Mouse (Mus musculus): ENCODE data around the gene Zfp382.
"Not testable (repeated sequence)": the region's sequence is repeated elsewhere in the genome, so short reads cannot be mapped to it uniquely, and the experiment has no call there.

Gene Zfp382

DNA sequence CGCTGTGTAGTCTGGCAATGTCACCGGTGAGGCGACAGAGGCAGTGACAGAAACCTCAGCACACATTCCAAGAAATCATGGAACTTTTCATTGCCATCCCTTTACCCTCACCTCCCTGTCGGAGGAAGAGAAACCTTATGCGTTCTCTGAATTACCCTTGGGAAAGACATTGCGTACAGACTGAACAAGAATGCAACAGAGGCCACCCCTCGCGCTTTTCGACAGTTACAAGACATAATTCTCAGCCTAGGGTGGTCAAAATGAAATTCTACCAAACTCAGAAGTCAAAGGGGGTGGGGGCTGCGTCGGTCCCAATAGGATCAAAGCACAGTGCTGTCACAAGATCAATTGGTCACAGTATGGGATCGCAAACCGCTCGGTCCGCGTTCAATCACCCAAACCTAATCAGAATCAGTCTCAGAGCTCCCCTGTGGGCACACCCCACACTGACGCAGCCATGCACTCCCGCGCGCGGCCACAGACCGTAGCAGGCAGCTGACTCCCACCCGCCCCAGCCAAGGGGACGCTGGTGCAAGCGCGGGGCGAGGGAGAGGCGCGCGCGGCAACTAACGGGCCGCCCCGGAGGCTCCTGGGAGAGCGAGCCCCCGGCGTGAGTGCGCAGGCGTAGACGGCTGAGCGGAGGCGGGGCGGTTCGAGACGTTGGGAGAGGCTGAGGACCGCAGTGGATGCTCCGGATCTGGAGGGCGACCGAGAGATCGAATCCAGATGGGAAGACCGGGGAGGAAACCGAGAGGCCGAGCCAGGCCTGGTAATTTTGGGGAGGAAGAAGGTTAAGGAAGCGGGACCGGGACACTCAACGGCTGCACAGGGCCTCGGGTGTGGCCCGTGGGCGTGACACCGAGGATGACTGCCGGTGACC, at the start of gene Zfp382:
Gene Zfp382, plus strand, starts transcription at position 635 of the 880 bp plus-strand sequence.
- in situ Hi-C loops (cut with MboI, MseI): no loop called here

DNA sequence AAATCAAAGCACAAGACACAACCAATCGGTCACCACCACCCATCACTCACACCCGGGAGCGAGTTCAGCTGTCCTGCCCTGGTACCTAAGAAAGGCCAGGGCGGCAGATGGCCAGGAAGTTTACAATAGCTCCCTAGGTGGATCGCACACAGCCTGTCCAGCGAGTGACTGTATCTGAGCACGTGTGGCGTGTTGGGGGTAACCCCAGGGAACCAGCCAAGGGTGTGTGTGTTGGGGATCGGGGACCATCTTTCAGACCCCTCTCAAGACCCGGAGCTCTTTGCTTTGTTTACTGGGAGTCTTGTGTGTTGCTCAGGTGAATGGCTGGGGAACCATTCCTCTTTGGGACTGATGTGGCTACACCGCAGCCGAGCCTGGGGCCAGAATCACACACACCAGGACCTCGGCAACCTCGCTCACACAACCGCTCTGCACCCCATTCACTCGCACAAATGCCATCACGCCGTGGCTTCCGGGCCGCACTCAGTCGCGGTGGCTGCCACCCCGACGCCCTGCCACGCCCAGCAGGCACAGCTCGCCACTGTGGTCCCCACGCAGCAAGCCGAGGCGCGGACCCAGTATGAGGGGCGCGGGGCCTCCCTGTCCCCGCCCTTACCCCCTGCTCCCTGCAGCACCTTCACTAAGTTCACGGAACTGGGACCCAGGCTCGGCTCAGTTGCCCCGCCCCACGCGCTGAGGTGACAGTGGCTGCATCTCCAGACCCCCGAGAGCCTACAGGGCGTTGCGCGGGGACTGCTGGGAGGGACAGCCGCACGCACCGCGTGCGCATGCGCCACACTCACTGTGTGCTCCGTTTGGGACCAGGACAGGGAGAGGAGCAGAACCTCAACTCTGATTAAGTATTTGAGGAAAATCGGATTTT, 49.4 kb upstream of the Zfp382 start, which contains the start of gene Zfp82:
Gene Zfp82, minus strand, starts transcription at position 755 of the 883 bp plus-strand sequence.
- in situ Hi-C loops (cut with MboI, MseI): no loop called here

DNA sequence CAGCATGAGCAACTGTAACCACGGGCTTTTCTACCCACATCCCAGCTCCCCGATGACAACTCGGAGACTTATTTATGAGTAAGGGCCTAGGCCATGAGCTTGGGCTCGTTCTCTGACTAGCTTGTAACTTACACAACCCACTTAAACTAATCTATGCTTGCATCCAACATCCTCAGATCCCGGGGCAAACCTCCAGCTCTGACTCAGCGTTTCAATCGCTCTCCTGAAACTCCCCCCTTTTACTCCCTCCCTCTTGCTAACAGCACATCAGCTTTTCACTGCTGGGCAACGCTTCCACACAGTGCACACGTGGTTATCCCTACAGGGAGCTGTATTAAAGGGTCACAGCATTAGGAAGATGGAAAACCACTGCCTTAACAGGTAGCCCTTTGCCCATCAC, 35.2 kb upstream of the Zfp382 start:
- in situ Hi-C loops (cut with MboI, MseI): no loop called here

DNA sequence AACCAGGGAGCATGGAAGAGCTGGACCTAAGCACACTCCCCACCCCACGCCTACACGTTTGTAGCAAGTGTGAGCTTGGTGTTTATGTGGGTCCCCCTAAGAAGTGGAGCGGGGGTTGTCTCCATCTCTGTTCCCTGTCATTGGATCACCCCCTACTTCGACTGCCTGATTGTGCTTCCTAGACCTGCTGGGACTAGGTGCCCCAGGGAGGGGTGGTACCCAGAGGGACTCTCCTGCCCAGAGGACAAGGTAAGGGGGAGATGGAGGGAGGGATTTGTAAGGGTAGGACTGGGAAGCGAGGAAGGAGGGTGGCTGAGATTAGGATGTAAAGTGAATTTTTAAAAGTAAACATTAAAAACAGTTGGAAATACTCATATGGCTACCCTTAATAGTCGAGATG, 32.3 kb upstream of the Zfp382 start:
- in situ Hi-C loops (cut with MboI, MseI): no loop called here

DNA sequence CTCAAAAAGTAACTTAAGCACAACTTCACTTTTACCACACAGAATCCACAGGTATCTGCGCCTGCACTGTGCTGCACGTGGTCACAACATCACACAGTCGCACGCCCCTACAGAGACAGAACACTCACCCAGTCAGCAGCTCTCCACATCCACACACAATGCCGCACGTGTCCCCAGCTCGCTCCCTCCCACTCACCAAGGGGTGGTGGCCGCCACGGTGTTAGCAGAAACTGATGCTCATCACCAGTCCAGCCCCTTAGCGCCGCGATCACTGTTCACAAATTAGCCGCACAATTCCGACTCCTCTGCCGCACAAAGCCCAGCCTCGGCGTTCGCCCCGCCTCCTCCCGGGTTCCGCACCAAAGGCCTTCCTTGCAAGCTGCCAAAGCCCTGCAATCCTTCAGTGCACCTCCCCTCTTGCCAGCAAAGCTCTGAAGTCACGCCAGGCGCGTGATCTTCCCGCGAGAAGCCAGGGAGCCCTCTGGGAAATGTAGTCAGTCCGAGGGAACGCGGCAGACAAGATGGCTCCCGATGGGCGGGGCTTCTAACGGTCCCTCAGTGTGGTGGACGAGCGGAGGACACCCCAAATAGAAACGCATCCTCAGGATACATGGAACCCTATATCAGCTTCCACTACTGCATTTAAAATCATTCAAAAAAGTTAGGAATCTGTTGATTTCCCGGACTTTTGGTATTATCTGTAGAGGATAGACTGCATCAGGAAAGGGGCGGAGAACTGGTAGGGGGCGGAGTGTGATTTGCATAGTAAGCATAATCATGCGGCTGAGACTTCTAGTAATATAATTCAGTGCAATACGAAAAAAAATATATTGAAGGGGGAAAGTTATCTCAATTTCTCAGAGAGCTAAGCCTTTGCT, 31.4 kb upstream of the Zfp382 start, which contains the start of the genes Gm26920 and Zfp566:
Gene Gm26920, minus strand, starts transcription at position 319 of the 878 bp plus-strand sequence.
Gene Zfp566, minus strand, starts transcription at position 436 of the 878 bp plus-strand sequence.
- in situ Hi-C loops (cut with MboI, MseI): no loop called here

DNA sequence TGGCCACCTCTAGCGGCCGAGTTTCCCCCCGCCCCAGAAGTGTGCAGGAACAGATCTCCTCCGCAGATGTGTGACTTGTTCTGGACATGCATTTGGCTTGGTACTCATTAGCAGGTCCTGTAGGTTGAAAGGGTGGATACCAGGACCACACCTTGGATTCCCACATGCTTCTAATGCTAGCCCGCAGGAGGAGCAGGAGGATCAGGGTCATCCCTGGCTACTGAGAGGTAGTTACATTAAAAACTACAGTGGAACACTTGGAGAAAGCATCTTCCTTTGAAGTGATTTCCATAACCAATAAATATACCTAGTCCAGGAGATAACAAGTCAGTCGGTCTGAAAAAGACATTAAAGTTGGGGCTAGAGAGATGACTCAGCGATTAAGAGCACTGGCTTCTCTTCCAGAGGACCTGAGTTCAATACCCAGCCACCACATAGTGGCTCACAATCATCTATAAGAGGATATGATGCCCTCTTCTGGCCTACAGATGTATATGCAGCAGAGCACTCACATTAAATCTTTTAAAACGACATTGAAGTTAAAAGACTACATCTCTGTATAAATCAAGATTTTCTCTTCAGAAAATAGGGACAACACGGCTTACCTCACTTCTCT, 30.7 kb upstream of the Zfp382 start:
- in situ Hi-C loops (cut with MboI, MseI): no loop called here

DNA sequence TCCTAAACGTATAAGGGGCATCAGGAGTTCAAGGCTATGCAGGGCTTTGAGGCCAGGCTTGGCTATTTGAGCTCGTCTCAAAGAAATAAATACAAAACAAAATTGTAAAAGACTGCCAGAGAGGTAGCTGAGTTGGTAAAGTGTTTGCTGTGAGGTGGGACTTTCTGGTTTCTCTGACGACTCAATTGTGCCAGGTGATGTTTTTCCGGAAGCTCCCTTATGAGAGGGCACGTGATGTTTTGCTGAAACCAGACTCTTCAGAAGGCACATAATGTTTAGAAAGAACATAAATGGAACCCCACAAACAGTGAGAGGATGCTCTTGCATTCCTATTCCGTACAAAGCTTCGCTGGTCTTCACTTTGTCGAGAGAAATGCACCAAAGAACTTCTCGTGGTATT, 29.1 kb upstream of the Zfp382 start:
- in situ Hi-C loops (cut with MboI, MseI): no loop called here

DNA sequence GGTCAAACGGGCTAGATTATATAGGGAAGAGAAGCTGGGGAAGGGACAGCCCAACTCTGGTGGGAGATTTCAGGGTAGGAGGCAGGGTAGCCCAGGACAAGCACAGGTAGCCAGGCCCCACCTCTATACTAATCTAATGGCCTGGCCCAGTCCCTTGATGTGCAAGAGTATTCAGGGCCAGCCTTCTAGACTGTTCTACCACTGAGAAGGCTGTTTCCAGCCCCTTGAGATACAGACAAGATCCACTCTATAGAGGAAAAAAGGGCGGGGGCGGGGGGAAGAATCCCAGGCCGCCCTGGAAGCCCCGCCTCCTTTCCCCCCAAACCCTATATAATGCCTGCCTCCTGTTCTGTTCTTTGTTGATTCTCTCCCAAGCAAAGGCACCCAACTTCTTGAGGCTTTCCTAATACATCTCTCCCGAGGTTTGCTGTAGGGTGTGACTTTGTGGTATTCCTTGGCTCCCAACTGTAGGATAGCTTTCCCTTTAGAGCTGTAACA, 27.8 kb upstream of the Zfp382 start:
- in situ Hi-C loops (cut with MboI, MseI): no loop called here

DNA sequence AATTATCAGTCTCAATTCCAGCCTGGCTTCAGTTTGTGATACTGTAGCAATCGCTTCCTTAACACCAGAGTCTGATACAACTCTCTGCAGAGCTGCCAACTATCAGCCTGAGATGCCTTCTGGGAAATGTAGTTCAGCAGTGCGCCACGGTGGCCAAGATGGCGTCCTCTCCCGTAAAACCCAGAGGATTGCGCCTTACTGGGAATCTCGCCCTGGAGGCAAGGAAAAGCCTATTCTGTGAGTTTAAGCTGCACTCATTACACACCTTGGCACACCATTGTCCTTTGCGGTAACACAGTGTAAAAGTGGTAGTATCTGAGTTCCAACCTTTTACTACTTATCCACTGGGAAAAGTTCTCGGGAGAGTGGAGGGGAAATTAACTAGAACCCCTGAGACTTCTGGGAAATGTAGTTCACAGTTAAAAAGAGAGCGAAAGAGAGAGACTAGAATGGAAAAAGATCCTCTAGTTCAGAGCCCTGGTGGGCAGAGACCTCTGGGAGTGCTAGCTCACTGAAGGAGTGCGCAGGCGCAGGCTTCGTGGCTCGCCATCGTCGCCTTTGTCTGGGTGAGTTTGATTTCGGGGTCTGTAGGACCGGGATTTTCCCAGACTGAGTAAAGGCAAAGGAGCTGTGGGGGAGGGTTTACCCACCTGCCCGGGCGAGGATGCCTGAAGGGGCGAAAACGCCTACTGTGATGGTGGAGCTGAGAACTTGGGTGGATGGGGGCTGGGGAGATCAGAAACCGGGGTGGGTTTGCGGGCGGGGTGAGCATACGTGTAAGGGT, 26.9 kb upstream of the Zfp382 start, which contains the start of gene Zfp260:
Gene Zfp260, plus strand, starts transcription at position 132 of the 784 bp plus-strand sequence.
- in situ Hi-C loops (cut with MboI, MseI): no loop called here

DNA sequence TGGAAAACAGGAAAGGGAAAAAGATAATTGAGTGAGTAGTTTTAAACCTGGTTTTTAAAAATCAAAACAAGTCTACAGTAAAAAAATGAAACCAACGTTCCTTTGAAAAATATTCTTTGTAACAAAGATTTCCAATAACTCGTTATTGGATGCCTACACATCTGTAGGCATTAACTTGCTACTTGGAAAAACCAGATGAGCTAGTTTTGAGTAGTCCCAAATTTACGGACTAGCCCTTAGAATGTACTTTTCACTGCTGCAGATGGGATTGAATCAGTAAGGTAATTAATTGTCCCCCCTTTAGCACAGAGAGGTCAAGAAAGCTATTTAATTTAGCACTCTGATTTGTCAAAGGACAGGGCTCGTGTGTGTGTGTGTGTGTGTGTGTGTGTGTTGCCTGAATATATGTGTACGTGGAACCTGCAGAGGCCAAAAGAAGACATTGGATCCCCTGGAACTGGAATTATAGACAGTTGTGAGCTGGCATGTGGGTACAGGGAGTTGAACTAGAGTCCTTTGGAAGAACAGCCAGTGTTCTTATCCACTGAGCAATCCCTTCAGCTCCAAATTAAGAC, 26.1 kb upstream of the Zfp382 start:
- in situ Hi-C loops (cut with MboI, MseI): no loop called here

DNA sequence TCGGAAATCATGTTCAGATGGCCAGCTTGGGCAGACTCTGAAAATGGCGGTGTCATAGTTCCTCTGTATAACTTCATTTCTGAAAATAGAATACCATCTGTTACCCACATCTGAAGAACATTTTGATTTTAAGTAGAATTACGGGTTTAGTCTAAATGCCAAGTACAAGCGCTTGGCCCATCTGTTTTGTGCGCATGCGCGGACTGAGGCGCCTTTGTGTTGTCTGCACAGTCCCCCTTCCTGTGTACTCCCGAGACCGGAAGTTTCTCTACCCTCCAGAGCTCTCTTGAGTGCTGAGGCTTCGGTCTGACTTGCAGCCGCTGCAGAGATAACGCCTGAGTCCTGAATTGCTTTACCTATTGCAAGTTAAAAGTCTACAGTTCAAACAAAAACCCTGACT, 22.4 kb upstream of the Zfp382 start:
- in situ Hi-C loops (cut with MboI, MseI): no loop called here

DNA sequence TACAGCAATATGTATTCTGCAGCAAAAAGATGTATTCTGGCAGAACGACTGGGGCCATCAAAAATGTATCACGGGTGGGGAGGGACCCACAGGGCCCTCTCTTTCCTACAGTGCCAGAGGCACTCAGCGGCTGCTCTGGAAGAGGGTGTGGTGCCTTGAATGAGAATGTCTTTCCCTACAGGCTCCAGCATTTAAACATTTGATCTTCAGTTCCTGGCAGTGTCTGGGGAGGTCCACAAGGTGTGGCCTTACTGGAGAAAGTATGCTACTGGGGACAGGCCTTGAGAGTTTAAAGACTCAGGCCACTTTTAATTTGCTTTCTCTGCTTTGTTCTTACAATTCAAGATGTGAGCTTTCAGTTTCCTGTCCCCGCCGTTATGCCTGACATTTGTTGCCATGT, 5.7 kb upstream of the Zfp382 start:
- in situ Hi-C loops (cut with MboI, MseI): no loop called here

DNA sequence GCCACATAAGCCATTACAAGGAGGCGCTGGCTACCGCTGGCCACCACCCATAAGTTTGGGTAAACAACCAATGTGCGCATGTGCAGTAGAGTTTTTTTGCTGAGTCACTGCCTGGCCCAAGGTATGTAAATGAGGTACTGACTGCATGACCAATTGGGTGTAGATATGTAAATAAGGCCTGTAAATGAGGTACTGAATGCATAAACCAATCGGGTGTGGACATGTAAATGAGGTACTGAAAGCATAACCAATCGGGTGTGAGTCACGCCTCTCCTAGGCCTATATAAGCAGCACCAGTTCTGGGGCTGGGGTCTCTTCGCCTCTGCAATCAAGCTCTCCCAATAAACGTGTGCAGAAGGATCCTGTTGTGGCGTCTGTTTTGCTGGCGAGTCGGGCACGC, 3.8 kb upstream of the Zfp382 start:
- in situ Hi-C loops (cut with MboI, MseI): not testable (repeated sequence)

DNA sequence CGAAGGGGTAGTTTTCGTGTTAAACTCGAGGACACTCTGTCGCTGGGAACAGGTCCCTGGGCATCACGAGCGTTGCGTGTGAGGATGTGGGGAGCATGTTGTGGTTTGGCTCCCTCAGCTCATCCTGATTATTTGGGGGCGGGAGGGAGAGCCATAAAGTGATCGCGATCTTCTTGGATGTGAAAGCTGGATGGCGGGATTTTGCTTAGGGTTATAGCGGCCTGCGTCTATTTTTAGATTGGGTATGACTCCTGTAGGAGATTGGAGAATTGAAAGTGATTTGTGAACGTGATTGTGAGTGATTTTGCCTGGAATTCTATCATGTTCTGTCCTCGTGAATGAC, 417 bp downstream of the Zfp382 start:
- in situ Hi-C loops (cut with MboI, MseI): no loop called here

DNA sequence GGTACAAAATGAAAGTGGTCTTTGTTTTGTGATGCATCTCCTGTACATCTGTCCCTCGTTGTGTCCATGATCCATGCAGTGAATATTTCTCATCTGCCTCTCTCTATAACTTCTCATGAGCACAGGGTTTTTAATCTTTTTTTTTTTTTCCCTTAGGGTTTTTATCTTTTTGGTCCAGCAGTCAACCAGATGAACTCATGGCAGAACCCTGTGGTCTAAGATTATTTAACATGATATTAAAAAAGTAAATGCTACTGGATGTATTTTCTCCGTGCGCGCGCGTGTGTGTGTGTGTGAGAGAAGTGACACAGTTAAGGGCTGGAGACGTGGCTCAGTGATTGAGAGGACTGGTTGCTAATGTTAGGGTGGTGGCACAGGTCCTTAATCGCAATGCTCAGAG, 8.2 kb downstream of the Zfp382 start:
- in situ Hi-C loops (cut with MboI, MseI): no loop called here

DNA sequence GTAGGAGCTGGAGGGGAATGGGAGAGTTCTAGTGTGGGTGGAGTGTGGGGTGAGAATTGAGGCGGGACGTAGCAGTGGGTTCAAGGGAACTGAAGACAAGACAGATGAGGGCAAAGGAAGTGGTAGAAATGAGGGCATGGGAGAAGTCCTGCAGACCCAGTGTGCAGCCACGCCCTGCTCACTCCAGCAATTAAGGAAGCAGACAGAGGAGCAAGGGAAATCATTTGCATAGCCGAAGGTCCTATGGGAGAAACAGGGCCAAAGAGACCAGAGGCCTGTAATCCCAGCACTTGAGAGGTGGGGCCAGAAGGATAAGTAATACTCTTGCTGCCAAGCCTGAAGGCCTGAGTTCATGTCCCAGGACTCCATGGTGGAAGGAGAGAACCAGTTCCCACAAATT, 10.7 kb downstream of the Zfp382 start:
- in situ Hi-C loops (cut with MboI, MseI): no loop called here

DNA sequence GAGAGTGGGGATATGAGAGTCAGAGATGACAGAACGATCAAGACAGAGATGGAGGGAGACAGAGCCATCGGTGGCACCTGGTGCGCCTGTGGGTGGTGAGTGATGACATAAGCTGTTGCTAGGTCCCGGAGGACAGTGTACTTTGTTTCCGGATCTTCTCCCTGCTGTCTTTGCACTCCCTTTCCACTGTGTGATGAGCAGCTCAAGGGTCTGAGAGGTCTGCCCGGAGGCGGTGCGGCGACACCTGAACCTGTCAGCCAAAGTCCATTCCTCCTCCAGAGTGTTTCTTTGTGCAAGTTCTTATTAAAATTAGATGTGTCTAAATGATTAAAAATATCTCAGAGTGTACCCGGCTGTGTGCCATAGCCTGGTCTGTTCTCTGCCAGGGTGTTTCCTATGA, 15.1 kb downstream of the Zfp382 start:
- in situ Hi-C loops (cut with MboI, MseI): no loop called here

DNA sequence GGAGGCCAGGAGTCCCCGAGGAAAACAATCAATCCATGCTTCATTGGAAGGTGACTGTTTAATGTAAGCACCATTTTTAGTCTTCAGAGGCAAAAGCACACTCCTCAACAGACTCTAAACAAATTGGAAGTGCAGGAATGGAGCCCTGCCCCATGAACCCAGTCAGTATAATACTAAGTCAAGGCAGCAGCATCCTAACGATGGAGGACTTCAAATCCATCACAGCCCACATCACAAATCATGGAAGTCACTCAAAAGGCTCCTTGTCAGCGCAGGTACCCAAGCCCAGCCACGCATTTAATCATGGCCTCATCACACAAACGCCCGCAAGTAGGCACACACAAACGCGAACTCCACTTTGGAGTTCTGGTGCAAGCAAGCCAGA, 21.4 kb downstream of the Zfp382 start:
- in situ Hi-C loops (cut with MboI, MseI): no loop called here

DNA sequence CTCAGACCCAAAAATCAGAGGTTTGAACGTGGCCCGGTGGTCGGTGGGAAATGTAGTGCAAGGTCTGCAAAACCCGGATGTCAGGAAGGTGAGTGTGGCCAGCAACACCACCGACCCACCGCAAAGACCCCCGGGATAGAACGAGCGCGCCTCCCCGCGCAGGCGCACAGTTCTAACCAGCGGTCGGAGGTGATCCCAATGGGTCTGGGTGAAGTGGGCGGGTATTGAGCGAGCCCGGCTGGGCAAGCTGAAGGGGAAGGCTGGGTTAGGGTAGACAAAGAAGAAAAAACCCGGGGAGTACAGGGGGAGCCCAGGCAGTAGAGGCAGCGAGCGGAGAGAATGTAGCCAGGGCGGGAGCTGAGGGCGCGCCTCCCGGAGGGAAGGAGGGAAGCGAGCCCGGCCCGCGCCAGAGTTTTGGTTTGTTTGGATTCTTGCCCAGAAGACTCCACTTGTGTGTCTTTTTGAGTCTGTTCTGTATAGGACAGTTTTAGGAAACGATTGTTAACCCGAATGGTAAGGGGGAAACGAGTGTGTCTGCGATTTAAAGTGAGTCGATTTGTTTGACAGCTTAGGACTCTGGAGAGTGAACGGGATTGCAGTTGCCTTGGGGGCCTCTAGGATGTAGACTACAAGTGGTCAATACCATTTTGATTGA, 21.9 kb downstream of the Zfp382 start:
- in situ Hi-C loops (cut with MboI, MseI): no loop called here
